Mouse (Mus musculus) lung, postnatal 0 days (tissue): Measurements from ENCODE around the gene Rplp2.

ENCODE experiments used
- CTCF ChIP-seq: IDR thresholded peaks from 2 replicates; pipeline ENCODE4 v1.5.1; 2016; ENCODE audit warnings: antibody characterized with exemption, mild to moderate bottlenecking
- EP300 ChIP-seq: IDR thresholded peaks from 2 replicates; pipeline ENCODE4 v1.6.1; 2016; ENCODE audit warnings: antibody characterized with exemption, mild to moderate bottlenecking, control low read depth

- TF ChIP-seq CTCF (no peak), EP300 (no peak)
Measured at GRCm38 (mm10) chr7:141460001-141460390, 12.8 kb downstream of the Rplp2 start.
